Mouse (Mus musculus) naive thymus-derived CD4-positive, alpha-beta T cell, adult 5 months (primary cell): ENCODE results near the gene Fam133b. TPM values are rescaled to one million over a fixed set of nuclear protein-coding genes. Genes with fewer than 3 reads are reported as not detected.

ENCODE experiments used
- polyA plus RNA-seq: library from polyadenylated mRNA; unstranded; fragments of 100-300 nt; shearing (Covaris generic); gene quantifications from one replicate; pipeline ENCODE4 v1.2.1, GENCODE M21; 2017

Gene Fam133b
- polyA plus RNA-seq, result 39.6 TPM

DNA sequence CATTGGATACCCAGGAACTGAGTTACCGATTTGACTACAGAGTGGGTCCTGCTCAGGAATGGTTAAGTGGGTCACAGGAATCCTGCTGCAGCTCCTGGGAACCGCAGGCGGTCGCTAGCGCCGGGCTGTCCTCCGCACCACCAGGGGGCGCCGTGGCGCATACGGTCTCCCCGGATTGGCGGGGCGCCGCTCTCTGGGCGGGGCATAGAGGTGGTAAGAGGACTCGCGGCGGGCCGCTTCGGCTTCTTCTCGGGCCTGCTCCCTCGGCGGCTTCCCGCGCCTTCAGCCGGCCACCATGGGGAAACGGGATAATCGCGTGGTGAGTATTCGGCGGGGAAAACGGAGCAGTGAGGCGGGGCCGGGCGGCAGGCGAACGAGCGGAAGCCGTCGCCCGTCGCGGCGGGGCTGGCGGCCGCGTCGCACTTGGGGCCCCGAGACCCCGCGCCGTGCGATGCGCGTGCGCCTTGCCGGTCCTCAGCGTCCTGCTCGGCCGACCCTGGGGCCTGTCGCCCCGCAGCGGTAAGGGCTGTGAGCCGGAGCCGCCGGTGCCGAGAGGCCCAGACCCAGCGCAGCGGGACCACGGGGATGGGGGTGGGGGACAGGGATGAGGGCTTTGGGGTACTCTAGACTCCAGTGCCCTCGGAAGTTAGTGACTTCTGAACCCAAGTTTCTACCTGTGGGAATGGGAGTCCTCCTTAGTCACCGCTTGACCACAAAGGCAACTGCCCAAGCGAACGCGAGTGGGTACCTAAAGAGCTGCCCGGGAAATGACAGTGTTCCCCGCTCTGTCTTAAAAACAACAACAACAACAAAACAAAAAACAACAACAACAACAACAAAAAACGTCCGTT lies at the start of gene Fam133b:
Fam133b (plus strand) TSS at position 205 of the 851 bp plus-strand sequence.

DNA sequence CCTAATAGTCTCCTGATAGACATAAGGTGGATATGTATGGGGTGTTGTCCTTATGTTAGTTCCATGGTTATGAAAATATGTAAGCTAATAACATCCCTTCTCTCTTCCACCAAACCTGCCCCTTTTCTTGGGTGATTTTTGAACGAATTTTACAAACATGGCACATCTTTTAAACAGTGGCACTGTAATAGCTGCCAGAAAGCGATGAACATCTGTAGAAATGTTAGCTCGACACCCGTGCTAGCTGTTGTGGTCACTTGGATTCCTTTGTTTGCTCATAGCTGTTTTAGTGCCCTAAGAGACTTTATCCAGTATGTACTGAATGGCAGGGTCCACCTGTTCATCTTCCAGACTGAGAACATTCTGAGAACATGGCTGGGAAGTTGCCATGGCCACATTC lies 27.6 kb downstream of the Fam133b start, which contains the start of gene 1700109H08Rik:
1700109H08Rik (plus strand) TSS at position 301 of the 400 bp plus-strand sequence.

DNA sequence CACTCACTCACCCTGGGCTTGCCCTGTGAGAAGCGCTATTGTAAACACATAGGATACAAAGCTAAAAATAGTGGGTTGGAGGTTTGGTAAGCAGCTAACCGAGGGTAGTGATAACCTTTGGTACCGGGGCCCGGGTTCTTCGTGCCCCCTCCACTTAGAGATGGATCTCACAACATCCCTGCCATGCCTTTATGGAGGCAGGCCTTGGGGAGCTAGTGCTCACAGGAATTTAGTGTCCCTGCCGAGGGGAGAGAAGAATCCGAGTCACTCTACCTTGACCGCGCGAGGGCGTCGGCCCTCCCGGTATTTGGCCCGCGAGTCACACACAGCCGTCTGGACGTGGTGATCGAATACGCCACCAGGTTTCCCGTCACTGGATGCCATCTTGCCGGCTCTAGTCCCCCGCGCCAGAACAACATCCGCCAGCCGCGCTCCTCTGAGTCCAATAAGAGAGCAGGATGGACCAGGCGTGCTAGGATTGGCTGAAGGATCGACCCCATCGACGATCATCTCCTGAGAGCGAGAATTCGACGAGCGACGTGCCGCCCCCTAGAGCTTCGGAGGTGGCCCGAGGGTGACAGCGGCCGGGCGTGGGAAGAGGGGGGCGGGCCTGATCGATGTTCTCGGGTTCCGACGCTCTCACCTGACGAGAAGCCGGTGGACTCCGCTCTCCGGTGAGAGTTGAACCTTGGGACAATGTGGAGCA lies 52.2 kb downstream of the Fam133b start, which contains the start of gene Pex1:
Pex1 (plus strand) TSS at position 374 of the 706 bp plus-strand sequence.

DNA sequence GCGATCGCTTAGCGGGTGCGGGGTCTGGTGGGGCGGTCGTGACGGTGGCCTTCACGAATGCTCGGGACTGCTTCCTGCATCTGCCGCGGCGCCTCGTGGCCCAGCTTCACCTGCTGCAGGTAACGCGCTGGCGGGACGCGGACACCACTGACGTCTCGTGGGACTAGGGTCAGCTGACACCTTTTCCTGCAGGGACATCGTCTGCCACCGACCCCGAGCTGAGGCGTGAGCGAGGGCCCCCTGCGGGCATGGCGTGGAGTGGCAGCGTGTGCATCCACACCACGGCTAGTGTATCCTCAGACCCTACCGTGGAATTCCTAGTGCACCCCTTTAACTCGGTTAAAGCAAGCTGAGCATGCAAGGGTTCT lies 52.8 kb downstream of the Fam133b start, which contains the start of gene Rbm48:
Rbm48 (minus strand) TSS at position 187 of the 368 bp plus-strand sequence.

Other genes with a start within 250 kb of the Fam133b start
- 15.1 TPM for gene Cdk6, start 202.3 kb upstream of the Fam133b start, polyA plus RNA-seq
- 3.1 TPM for gene 1700109H08Rik, start 27.7 kb downstream of the Fam133b start, polyA plus RNA-seq
- gene Pex1, start 52.2 kb downstream of the Fam133b start, polyA plus RNA-seq, result 12.1 TPM
- gene Rbm48, start 52.8 kb downstream of the Fam133b start, polyA plus RNA-seq, result 46.2 TPM
- not detected for gene Tmbim7, start 107.3 kb downstream of the Fam133b start, polyA plus RNA-seq
- 16.9 TPM for gene Gatad1, start 113.4 kb downstream of the Fam133b start, polyA plus RNA-seq